Mouse (Mus musculus) mouse embryonic stem cell (cell line): Measurements from ENCODE around the gene Rps15.

Experiments
- in situ Hi-C, 2 experiments: fragments of 300-500 bp; cut with MboI; formaldehyde crosslinking; loops; 1 replicate in 1 of 2; 3 replicates in 1 of 2; pipeline ENCODE4 v1.14.3; 2019 to 2020; ENCODE audit warnings: low sequenced_read_pairs in 2 of 2, low pct_unique_long_range_greater_than_20kb in 1 of 2, mixed read lengths in 1 of 2; ENCODE audit not compliant: unreplicated experiment in 1 of 2

The Rps15 gene

DNA sequence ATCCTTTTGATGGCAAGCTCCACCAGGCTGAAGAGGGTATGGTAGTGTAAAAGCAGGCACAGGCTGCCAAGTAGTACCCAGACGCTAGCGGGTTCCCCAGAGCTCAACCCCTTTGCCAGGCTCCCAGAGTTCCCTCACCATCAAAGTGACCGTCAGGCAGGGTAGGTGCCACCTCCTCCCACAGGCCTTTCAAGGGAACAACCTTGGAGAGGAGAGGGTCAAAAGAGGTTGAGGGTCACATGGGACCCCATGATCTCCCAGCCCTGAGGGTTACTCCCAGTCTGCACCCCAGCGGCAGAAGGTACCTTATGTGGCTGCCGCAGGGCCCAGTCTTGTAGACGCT is 32.8 kb upstream of the Rps15 start:
- in situ Hi-C loops = no loop called here

DNA sequence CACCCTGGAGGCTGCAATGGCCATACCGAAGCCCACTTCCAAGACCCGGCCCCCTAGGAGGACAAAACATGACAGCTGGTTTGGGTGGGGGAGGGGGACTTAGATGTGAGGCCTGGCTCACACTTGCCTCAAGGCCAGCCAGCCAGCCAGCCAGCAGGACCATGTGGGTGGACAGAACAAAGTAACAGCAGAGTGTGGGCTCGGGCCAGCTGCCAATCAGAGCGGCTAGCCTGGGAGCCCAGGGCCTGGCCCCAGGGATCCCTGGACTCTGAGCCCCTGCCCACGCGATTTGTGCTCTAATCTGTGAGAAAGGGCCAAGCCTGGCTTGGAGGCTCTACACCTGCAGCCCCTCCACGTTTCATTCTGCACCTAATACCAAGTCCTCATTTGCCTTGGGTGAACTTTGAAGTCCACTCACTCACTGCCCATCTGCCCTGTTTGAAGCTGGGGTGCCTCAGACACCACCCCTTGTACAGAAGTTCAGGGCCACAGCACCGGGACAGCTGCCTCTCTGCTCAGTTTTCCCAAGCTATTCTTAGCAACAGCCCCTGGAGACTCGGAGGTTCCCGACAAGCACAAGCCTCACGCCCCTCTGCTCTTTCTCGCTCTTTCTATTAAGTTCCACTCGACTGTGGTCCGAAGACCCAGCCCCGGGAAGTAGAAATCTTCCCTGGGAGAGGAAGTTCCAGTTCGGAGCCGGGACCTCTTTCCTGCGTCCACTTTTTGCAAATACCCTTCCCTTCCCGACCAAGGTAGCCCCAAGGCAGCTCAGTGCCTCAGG is 32.2 kb upstream of the Rps15 start:
- in situ Hi-C loops = no loop called here

DNA sequence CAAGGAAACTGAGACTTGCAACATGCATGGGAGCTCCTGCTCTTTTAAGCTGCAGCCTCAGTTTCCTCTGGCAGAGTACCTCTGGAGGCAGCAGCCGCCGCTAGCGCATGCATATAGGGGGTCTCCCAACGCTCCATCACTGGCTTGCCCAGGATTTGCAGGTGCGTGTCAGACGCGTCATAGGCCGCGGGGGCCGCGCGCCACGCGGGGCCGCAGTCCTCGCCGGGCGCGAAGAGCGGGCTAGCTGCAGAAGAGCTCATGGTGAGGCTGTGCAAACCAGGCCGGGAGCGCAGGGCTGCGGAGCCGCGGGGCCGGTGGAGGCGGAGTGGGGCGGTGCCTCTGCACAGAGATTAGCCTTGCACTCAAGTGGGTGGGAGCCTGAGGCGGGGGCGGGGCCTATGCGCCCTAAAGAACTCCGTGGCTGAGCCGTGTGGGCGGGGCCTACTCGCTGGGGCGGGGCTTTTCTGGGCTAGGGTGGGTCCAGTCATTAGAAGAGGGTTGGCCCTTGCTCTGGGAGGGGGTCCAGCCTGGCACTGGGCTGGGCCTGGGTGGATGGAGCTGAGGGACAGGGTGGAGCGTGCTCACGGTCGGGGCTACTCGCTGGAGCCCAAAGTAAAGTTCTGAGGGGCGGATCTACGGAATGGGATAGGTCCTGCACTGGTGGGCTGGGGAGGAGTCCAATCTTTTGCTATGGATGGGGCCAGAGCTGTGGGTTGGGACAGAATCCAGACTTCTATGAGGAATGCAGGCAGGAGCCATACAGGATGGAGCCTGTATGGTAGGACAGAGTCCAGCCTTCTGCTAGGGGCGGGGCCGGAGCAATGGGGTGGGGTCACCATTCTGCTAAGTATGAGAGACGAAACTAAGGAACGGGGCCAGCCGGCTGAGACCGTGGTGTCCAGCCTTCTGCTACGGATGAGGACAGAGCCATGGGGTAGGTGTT is 31.3 kb upstream of the Rps15 start, which contains the start of the genes Gamt and Dazap1:
Gene Gamt, minus strand, starts transcription at position 371 of the 943 bp plus-strand sequence.
Gene Dazap1, plus strand, starts transcription at position 845 of the 943 bp plus-strand sequence.
- in situ Hi-C loops = no loop called here

DNA sequence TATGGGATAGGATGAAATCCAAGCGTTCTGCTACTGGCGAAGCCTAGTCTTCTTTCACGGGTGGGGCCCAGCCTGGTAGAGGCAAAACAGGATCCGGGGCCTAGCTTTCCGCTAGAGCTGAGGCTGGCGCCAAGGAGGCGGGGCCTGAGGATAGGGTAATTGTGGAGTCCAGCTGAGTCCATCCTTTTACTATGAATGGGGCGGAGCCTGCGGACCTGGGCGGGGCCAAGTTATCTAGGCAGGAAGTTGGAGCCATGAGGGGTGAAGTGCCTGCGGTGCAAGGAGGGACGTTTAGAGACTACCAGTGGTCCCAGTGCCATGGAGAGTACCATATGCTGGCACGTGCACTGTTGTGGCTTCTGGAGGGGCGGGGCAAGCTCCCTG is 30.7 kb upstream of the Rps15 start:
- in situ Hi-C loops = no loop called here

DNA sequence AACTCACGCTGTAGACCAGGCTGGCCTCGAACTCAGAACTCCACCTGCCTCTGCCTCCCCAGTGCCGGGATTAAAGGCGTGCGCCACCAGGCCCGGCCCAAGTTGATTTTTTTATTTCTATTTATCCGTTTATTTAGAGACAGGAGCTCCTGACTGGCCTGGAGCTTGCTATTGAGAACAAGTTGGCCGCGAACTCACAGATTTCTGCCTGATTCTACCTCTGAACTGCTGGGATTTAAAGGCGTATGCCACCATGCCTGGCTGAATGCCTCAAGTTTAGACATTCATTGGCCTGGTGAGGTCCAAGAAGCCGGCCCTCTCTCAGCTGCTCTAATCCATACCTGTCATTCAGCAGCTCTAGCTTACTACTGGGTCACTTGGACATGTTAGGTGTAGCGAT is 30.1 kb upstream of the Rps15 start:
- in situ Hi-C loops = no loop called here

DNA sequence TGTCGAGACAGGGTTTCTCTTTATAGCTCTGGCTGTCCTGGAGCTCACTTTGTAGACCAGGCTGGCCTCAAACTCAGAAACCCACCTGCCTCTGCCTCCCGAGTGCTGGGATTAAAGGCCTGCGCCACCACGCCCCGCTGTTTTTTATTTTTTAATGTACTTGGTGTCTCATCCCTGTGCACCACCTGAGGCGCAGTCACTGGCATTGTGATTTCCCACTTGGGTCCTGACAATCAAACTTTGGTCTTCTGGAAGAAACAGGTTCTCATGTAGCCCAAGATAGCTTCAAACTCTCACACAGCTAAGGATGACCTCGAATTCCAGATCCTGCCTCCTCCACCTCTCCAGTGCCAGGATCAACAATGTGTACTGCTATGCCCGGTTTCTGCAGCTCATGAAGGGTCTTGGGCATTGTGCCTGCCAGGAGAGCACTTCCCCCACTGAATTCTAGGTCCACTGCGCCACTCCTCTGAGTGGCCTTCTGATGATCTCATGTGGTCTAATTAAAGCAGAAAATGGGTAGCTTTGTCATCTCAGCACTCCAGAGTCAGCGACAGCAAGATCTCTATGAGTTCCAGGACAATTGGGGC is 29.4 kb upstream of the Rps15 start:
- in situ Hi-C loops = no loop called here

DNA sequence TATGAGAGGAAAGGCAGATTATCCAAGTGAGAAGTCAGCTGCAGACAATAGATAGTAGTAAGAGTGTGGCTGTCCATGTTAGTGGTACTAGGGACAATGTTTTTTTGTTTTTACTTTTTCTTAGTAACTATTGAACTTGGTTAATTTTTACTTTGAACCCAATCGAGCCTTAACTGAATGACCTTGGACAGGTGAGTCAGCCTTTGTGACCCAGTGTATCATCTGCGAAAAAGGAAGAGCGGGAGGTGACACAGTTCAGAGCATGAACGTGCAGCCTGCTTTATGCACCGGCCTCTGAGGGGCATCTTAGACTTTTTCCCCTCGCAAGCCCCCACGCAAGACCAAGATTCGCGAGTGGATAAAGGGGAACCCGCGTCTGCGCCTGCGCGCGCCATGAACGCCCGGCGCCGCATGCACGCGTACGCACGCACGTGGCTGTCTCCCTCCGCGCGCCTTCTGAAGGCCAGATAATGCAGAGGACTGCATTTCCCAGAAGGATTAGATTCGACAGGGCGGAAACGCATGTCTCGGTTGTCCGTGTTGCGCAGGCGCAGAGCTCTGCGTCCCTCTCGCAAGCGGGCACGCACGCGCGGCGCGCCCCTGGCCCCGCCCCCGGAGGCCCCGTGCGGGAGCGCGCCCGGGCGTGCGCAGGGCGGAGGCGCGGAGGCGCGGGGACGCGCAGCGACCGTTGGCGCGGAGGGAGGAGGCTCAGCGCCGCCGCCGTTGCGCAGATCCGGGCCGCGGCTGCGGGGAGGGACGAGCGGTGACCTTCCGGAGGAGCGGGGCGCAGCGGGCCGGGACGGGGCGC is 27.7 kb upstream of the Rps15 start:
- in situ Hi-C loops = no loop called here

DNA sequence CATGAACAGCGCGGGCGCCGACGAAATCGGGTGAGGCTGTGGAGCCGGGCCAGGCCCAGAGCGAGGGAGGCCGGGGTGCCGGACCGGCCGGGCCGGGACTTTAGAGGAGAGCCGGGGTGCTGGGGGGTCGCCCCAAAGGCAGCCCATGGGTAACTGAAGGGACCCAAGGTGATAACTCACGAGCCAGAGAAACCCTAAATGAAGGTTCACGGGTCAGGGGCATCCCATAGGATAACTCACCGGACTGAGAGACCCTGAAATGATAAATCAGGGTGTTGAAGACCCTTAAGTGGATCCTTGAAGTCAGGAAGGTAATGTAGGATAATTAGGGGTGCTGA is 27.1 kb upstream of the Rps15 start:
- in situ Hi-C loops = no loop called here

DNA sequence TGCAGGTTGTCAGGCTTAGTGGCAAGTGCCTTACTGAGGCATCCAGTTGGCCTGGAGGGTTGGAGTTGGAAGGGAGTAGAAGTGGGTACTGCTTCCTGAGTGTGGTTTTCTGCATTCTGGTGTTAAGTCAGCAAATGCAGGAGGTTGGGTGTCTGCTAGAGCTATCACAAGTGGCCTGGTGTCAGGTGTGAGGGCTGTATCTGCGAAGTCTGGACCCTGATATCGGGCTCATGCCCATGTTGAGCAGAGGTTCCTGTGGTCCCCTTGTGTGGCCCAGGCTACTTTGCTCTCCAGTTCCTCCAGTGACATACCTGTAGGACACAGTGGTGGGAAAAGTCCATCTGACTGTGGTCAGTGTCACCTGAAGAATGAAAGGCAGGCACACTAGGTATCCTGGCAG is 22.2 kb upstream of the Rps15 start:
- in situ Hi-C loops = no loop called here

DNA sequence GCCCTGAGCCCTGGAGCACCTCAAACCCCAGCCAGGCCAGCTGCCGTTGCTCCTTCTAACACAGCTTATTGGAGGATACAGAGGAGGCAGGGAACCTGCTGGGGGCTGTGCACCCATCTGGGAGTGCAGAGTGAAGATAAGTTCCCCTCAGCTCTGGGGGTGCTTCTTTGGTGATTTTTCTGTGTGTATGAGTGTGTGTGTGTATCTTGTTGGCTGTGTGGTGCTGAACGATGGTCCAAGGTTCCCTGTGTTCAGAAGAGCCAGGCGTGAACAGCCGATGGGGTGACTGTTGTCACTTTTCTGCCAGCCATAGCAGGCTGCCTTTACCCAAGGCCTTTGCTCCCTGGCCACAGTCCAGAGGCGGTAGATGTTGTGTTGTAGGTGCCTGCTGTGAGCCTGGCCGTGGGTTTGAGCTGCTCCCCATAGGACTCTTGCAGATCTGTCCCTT is 21.5 kb upstream of the Rps15 start:
- in situ Hi-C loops = no loop called here

DNA sequence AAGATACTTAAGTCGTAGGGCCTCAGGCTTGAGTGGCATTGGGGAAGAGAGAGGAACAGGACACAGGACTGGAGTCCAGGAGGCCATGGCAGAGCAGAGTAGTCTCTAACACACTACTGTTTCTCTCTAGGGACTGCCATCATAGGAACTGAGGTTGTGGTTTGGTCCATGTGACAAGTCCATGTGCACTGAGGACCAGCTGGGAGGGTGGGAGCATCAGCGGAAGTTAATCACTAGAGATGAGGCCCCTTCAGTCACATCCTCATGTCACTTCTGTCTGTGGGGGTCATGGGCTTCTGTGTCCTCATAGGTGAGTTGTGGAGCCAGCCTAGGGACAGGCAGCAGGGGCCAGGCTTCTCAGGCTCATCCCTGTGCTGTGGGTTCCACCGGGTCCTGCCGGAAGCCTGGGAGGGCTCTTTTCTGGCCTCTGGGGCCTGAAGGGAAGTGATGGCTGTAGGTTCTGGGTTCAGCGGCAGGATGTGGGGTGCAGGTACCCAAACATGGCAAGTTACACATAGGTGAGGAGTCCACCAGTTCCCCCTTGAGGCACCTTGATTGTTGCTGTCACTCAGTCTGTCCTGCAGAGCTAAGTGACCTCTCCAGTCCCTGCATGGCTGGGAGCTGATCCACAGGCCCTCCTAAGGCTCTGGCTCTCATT is 20.9 kb upstream of the Rps15 start:
- in situ Hi-C loops = no loop called here

DNA sequence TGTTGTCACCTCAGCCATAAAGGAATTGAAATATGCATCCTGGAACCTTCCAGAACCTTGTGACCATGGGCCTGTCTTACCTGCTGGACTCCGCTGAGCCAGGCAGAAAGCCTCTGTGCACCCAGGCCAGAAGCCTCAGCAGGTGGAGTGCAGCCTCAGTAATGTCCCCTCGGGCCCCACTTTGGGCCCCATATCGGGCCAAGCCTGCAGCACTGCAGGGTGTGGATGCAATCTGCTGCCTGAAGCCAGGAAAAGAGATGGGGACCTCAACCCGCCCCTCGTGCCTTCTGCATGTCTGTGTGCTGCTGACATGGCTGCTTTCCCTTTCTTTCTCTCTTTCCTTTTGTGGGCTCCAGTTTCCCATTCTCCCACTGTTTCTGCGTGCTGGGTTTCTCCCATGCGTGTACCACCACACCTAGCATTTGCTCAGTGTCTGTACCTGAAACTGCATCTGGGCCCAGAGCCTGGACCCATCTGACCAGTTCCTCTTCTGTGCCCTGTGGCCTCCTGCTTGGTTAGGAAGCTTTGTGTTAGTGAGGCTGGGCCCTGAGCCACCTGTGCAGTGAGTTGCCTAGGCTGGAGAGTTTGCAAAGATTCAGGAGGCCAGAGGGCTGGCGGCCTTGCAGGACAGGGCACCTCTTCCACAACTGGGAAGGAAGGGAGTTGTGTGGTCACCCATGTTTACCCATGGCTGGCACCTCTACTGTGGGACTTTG is 20.2 kb upstream of the Rps15 start:
- in situ Hi-C loops = no loop called here

DNA sequence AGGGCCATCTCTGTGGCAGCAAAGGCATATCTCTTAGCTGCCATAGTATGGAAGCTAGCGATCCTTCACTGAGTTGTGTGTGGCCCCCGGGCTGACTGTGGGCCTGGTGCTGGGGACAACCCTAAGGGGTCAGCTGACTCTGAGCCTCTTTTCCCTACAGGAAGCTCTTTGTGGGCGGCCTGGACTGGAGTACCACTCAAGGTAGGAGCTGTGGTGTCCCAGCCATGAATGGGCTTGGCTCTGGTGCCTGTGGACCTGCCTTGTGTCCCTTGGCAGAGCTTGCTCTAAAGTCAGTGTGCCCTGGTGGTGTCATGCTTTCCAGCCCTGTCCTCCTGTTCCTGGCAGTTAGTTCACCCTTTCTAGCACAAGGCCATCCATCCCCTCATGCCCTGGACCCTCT is 18.4 kb upstream of the Rps15 start:
- in situ Hi-C loops = no loop called here

DNA sequence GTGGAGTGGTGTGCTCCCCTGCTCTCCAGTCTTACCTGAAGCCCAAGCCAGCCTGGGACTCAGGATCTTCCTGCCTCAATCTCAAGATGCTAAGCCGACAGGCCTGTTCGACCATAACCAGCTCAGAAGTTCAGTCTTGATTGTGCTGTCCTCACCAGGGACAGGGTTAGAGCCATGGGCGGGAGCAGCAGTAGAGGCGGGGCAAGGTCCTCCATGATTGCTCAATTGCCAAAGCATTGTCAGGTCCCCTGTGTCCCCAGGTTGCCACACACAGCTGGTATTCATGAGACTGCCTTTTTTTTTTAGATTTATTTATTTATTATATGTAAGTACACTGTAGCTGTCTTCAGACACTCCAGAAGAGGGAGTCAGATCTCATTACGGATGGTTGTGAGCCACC is 16.0 kb upstream of the Rps15 start:
- in situ Hi-C loops = no loop called here

DNA sequence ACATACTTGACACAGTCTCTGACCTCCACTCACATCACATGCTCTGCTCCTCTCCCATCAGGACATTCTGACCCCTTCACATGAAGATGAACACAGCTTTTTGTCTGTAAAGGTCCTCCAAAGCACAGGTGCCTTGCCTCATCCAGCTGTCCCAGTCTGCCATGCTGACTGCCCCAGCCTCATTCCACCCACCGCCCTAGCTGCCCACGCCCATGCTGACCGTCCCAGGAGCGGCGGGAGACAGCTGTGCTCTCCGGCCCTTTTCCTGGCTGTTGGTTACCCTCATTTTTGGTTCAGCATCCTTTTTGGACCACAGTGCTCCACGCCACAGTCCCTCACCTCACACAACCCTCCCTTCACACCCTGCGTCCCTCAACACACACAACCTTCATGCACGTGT is 13.9 kb upstream of the Rps15 start:
- in situ Hi-C loops = no loop called here

DNA sequence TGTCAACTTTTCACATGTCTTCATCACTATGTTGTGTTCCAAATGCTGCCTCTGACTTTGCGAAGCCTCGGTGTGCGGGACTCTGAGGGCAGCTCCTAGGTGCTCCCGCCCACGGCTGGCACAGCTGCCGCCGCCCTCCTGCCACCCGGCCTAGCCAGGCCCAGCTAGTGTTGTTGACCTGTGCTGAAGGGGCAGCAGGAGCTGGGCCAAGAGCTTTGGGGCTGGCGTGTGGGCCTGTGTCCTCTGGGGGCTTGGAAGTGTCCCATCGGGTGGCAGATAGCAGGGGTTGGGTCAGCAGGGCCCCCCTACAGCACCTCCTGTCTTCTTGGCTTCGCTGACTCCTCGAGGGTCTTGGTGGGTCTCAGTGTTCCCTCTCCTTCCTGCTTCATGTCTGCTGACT is 13.0 kb upstream of the Rps15 start:
- in situ Hi-C loops = no loop called here

DNA sequence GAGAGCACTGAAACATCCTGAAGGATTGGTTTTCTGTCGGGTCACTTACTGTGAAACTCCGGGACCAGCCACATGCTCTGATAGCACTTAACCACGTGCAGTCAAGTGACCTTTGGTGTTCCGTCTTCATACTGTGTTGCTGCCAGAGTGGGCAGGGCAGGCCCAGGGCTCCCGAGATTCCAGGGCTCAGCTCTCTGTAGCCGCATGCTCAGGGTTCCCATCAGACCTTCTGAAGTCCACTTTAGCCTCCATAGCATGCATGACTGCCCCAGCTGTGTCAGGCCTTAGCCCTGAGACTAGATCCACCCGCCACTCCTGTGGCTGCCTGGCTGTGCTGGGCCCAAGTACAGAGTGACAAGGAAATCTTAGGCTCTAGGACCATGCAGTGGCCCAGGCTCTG is 10.9 kb upstream of the Rps15 start:
- in situ Hi-C loops = no loop called here

DNA sequence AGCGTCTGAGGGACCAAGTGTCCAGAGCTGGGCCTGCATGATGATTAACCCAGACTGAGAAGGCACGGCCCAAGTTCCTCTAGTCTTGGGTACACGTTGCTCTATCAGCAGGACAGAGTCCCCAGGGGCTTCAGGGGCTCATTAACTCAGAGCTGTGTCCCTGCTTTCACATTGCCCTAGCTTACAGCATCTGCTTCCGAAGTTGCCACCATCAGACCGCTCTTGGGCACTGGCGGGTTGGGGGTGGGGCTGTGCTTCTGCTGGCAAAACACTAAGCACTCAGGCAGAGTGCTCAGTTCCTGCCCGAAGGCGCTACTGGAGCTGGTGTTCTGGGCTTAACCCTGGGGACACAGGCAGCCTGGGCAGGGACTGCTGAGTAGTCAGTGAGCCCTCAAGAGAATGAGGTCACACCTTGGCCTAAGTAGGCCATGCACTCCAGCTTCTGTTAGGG is 10.3 kb upstream of the Rps15 start:
- in situ Hi-C loops = no loop called here
